Mouse (Mus musculus): ENCODE data around the gene Paics.
A peak's percentile ranks its signal among the peaks of the same experiment; 100 is the strongest.

Paics gene

DNA sequence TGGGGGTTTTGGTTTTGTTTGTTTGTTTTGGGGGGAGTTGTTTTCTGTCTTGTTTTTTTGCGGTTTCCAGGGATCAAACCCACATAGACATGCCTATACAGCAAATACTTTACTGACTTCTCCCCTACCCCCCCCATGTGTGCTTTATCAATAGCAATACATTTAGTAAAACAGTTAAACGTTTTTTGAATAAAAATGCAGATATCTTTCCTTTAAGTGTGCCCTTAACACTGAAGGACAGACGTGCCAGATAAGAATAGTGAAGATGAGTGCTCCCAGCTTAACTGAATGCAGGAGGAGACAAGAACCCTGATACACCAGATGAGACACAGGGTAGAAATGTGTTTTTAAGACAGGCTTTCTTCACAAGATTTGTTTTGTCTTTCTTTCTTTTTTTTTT, 60.0 kb downstream of the Paics start:
- no peak for DNase-seq (ENCODE audit: low spot score)

DNA sequence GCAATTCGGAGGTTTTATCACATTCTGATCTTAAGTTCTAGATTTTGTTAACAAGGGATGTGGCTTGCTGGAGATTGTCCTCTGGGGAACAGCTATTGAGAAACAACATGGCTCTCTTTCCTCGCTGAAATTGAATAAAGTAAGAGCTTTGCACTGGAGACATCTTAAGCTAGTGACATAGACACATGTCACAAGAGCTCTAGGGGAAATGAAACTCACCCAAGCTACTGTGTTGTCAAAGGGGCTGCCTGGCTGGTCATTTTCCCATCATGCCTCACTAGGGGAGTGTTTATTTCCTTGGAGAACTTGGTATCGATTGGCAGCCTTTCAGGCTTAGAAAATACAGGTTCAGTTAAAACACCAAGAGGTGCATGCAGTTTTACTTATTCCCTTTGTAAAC, 62.1 kb downstream of the Paics start:
- no peak for DNase-seq (ENCODE audit: low spot score)

DNA sequence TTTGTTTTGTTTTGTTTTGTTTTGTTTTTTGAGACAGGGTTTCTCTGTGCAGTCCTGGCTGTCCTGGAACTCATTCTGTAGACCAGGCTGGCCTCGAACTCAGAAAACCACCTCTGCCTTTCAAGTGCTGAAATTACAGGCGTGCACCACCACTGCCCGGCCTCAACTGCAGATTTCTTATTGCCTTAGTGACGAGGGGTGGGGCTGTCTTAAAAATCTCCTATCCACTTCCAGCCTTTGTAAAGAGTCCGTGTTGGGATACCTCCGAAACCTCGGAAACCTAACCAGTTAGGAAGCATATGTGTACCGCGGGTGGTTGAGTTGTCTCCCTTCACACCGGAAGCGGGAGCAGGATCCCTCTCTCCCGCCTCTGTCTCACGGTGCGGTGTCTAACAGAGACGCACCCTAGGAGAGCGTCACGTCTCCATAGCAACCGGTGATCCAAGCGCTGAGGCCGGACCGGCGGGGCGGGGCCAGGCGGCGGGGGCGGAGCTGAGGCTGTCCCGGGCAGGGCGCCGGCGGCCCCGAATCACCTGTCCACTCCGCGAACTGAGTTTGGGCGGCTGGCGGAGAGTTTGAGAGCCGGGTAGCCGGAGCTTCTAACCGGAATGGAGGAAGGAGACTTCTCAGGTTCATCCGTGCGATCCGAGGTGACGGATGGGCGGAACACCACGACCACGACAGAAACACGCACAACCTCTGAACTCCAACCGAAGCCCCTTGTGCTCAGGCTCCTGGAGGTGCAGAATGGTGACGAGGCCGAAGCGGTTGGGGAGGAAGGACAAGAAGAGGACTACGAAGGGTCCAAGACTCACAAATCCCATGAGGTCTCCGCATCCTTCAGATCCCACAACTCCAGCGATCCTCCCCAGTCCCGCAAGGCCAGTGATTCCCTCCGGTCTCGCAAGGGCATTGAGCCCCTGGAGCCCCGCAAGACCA, 64.7 kb downstream of the Paics start, which contains the start of gene Thegl:
TSS of gene Thegl (plus strand) at position 480 of the 939 bp plus-strand sequence.
- peak; percentile 91 for DNase-seq (ENCODE audit: low spot score)
